9 mouse cellular contexts compared by ENCODE assay signal in genomic region chr11:49727877-49728276, GRCm38 (mm10). TPM values are rescaled to one million over a fixed set of nuclear protein-coding genes. Genes with fewer than 3 reads are reported as not detected.
DNase-seq lines count a peak whose midpoint lies in the region; ATAC-seq and TF ChIP-seq lines count a peak whose summit lies in the region.
"Had no signal": no experiment of that assay in that cellular context is flagged by ENCODE, and none has a peak within 500 bp of the region (broad histone marks: within the 10 kb centered on the region; RNA-seq: fewer than 3 reads in every experiment).

No protein-coding gene starts in this region.

- no peaks in the 10 kb centered on the region for H3K79me2 ChIP-seq in heart, adult 2 months (replicated peaks; ENCODE audit: control insufficient read depth, insufficient read depth, low read length)

- TF ChIP-seq CTCF in heart, adult 2 months (IDR thresholded peaks at IDR 0.05): peak; percentile 95
- peak; percentile 50; the same call in 1 of the 2 replicates for TF ChIP-seq CTCF in small intestine, adult 2 months (IDR thresholded peaks at IDR 0.05; ENCODE audit: extremely low read depth, insufficient read length, insufficient replicate concordance, low read depth, low read length)

- TF ChIP-seq POLR2A in heart, adult 2 months (IDR thresholded peaks at IDR 0.05; ENCODE audit: insufficient read depth, low read depth, low read length): no peak
- no peak for TF ChIP-seq POLR2A in small intestine, adult 2 months (IDR thresholded peaks at IDR 0.05; ENCODE audit: low read depth, low read length)

- H3K27ac ChIP-seq in heart, adult 2 months: no peak overlapping the region
- no peak overlapping the region for H3K27ac ChIP-seq in heart, embryonic 10.5 days
- H3K27ac ChIP-seq in small intestine, adult 2 months (ENCODE audit: insufficient read depth, low read depth, low read length): no peak overlapping the region
- H3K27ac ChIP-seq: limb, embryonic 13.5 days had no signal

- no peak overlapping the region for H3K9ac ChIP-seq in heart, adult 2 months (ENCODE audit: low read depth, low read length)
- H3K9ac ChIP-seq: limb, embryonic 13.5 days had no signal

- DNase-seq in heart, adult 2 months: peak; percentile 46 to 52
- DNase-seq in heart, embryonic 10.5 days (ENCODE audit: low spot score): no peak
- peak; percentile 39 to 45 for DNase-seq in adrenal gland, adult 18-20 months (ENCODE audit: low spot score in 2 of 2)
- DNase-seq in embryo, embryonic 11.5 days (ENCODE audit: low read depth, low spot score): peak; percentile 47
- DNase-seq in heart, postnatal 10 days: peak; percentile 70 to 75
- DNase-seq in layer of hippocampus, postnatal 25 days (ENCODE audit: extremely low spot score in 1 of 2, low spot score in 1 of 2): peak; percentile 25 to 51

- no peak overlapping the region for H3K4me3 ChIP-seq in heart, adult 2 months
- no peak overlapping the region for H3K4me3 ChIP-seq in heart, embryonic 10.5 days
- H3K4me3 ChIP-seq in small intestine, adult 2 months (ENCODE audit: low read depth, low read length): no peak overlapping the region
- H3K4me3 ChIP-seq: limb, embryonic 13.5 days had no signal

- ATAC-seq in megakaryocyte progenitor cell, adult 5-6 weeks (replicated peaks; ENCODE audit: poor library complexity): peak; percentile 90

- 0 out of 2 replicates have a peak, but pooled peaks have one; percentile 46 for TF ChIP-seq EP300 in heart, adult 2 months (IDR thresholded peaks at IDR 0.05; ENCODE audit: insufficient read depth, low read depth, low read length)

- H3K27me3 ChIP-seq in heart, adult 2 months (ENCODE audit: control insufficient read depth, insufficient read depth, low read length): no peaks in the 10 kb centered on the region
- H3K27me3 ChIP-seq in heart, embryonic 10.5 days (ENCODE audit: insufficient read depth, poor library complexity, severe bottlenecking): no peaks in the 10 kb centered on the region
- H3K27me3 ChIP-seq in small intestine, adult 2 months (ENCODE audit: control insufficient read depth, insufficient read depth, low read length): no peaks in the 10 kb centered on the region
- H3K27me3 ChIP-seq: limb, embryonic 13.5 days had no signal

- H3K4me1 ChIP-seq in heart, adult 2 months (ENCODE audit: control insufficient read depth, insufficient read depth, low read length): peaks cover 4% of the 10 kb centered on the region; the same call in 1 of the 2 replicates
- peaks cover 11% of the 10 kb centered on the region for H3K4me1 ChIP-seq in heart, embryonic 10.5 days
- no peaks in the 10 kb centered on the region for H3K4me1 ChIP-seq in small intestine, adult 2 months (ENCODE audit: control insufficient read depth, insufficient read depth, insufficient read length, low read length)
- H3K4me1 ChIP-seq: limb, embryonic 13.5 days had no signal

- no peaks in the 10 kb centered on the region for H3K36me3 ChIP-seq in heart, adult 2 months (ENCODE audit: control insufficient read depth, insufficient read depth, low read length)
- no peaks in the 10 kb centered on the region for H3K36me3 ChIP-seq in heart, embryonic 10.5 days
- no peaks in the 10 kb centered on the region for H3K36me3 ChIP-seq in small intestine, adult 2 months (ENCODE audit: control insufficient read depth, insufficient read depth, low read length)
- H3K36me3 ChIP-seq: limb, embryonic 13.5 days had no signal

- no peaks in the 10 kb centered on the region for H3K9me3 ChIP-seq in heart, embryonic 10.5 days
- H3K9me3 ChIP-seq: limb, embryonic 13.5 days had no signal

- intact Hi-C loops in heart, adult 2 months (cut with DNase I): loop anchor here (1.0 to 5.0 kb wide), 4 partner anchors 75 to 142 kb away; no protein-coding TSS in a partner anchor
- intact Hi-C loops in heart, postnatal 10 days (cut with DNase I): loop anchor here (1.0 to 5.0 kb wide), 4 partner anchors 49 to 141 kb away; no protein-coding TSS in a partner anchor

- 9% methylated on average over 3 of the region's 3 CpGs for WGBS in heart, adult 2 months
- 9% methylated on average over 3 of the region's 3 CpGs for WGBS in heart, embryonic 10.5 days
- WGBS in small intestine, adult 2 months: 10% methylated on average over 3 of the region's 3 CpGs

RNA-seq across cellular contexts. Expression of gene Cnot6, which starts 15.4 kb away (rescaled TPM):
- 10 to 100 TPM; 19.3 to 23.4 TPM for total RNA-seq in heart, adult 2 months (2021)
- 6.3 and 12.7 TPM in 2 replicates for polyA plus RNA-seq in heart, adult 2 months (2012; rRNA removed)
- 47.0 and 56.0 TPM in 2 replicates for polyA plus RNA-seq in heart, embryonic 10.5 days (2016; fragmentation: Nextera tagmentation; extraction: Ambion mirVana)
- total RNA-seq in adrenal gland, adult 18-20 months (2021): 10 to 100 TPM; 34.5 to 42.0 TPM
- 10 to 100 TPM; 49.2 to 56.2 TPM for total RNA-seq in heart, postnatal 10 days (2021)
- total RNA-seq in layer of hippocampus, postnatal 25 days (2021): 10 to 100 TPM; 43.4 to 43.6 TPM
- 78.8 and 89.8 TPM in 2 replicates for total RNA-seq in megakaryocyte progenitor cell, adult 5-6 weeks (2015)
- total RNA-seq in megakaryocyte progenitor cell, adult 5-6 weeks (2017): 52.2 and 59.1 TPM in 2 replicates
- 2.7 and 5.1 TPM in 2 replicates for polyA plus RNA-seq in small intestine, adult 2 months (2012; rRNA removed)
